Mouse (Mus musculus) kidney, adult 2 months (tissue): ENCODE measurements at regions not wholly inside any gene's neighbourhood (a gene's known extent, or its start where the extent isn't known, plus 50 kb on each side); places are given as distances from the start of the nearest gene placed in this dataset.

Source experiments
- CTCF ChIP-seq: fragments of 200-500 bp; conservative IDR thresholded peaks from 2 replicates; pipeline ENCODE4 v1.5.1; 2011; ENCODE audit warnings: low read depth, mild to moderate bottlenecking, control low read depth, low read length, moderate library complexity, mixed read lengths; ENCODE audit not compliant: insufficient read depth, insufficient read length
- POLR2A ChIP-seq: fragments of 200-500 bp; IDR thresholded peaks from one replicate; pipeline ENCODE4 v1.6.1; 2011; ENCODE audit warnings: low read depth, low read length, control low read depth

DNA sequence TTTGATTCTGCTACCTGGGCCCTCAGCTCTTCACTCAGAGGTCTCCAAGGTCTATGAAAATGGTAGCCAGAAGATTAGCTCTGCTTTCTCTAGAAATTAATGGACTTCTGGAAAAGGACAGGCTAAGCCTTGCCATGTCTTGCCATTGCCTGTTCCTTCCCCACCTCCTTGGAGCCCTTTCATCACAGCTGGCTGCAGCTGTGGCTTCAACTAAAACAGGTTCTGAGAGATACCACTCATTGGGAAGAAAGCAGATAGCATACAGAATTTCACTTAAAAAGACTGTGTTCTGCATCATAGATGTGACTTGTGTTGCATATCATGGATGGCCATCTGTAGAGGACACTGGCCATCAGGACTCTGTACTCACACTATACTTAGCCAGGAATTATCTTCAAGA is 246.4 kb downstream of the Qk start:
- TF ChIP-seq CTCF = no peak
- no peak for TF ChIP-seq POLR2A
